Mouse (Mus musculus) urinary bladder, adult 18-20 months (tissue): Measurements from ENCODE around the gene Pigv.

Source experiments
- DNase-seq, 2 experiments: peaks; one replicate each; pipeline ENCODE4 v3.0.0; 2022; ENCODE audit warnings: low spot score in 2 of 2, mixed read lengths in 2 of 2

The Pigv gene

DNA sequence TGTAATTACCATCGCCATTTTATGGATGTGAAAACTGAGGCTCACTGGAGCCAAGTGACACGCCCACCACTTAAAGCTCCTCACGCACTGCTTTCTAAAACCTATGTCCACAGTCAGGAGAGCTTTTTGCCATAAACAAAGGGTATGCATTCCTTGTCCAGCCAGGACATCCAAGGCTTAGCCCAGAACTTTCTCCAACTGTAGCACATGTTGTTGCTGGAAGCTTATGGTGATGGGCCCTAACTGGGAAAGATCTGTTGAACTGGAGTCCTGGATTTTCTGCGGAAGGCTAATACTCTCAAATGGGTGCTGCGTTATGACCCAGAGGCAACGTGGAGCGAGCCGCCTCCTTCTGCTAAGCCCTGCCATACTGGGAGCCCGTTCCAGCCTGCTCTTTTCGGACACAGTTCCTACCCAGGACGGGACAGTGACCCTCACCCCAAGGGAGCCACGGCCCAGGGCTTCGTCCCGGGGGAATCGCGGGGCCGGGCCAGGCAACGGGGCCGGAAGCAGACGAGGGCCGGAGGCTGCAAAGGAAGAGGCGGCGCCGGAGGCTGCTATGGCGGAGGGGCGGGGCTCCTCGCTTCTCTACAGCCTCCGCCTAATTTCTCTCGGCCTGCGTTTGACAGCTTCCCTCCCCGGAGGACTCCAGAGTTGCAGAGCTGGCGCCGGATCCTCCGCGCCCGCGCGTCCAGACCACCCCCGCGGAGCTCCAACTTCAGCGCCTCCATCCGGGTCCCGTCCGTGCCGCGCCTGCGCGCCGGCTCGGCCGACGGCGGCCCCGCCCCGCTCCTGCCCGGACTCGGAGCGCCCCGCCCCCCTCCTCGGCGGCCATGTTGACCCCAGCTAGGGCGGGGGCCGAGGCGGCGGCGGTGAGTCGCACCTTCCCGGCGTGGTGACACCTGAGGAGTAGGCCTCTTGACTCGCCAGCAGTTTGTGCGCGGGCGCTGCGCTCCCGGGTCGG lies at the start of gene Pigv:
Gene Pigv, minus strand, starts transcription at position 767 of the 964 bp plus-strand sequence.
- peak; percentile 89 to 95 for DNase-seq

DNA sequence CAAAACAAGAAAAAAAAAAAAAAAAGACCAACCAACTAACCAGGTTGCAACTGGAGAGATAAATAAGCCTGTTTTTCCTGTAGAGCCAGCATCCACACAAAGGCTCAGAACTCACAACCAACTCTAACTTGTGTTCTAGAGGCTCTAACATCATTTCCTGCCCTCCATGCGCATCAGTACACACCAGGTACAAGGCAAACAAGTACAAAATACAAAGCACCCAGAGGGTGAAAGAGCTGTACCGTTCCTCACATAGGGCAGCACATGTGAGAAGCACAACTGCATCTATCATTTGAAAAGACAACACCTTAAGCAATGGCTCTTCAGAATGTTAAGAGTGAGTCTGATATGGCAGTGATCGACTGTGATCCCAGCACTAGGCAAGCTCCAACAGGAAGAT lies 47.3 kb upstream of the Pigv start:
- DNase-seq = no peak

DNA sequence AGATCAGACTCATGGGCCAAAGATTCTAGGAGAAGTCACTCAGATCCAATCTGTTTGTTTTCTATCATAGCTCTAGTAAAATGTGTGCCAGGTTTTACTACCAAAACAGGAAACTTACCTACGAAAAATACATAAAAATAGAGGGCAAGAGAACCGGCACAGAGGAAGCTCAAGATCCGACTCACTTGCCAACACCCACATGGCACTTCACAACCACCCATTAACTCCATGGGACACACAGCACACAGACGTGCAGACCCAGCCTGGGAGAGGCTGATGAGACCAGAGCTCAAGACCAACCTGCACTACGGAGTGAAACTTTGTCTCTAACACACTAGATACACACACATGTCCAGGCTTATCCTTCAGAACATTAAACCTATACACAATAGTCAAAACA lies 40.3 kb upstream of the Pigv start:
- DNase-seq = no peak

DNA sequence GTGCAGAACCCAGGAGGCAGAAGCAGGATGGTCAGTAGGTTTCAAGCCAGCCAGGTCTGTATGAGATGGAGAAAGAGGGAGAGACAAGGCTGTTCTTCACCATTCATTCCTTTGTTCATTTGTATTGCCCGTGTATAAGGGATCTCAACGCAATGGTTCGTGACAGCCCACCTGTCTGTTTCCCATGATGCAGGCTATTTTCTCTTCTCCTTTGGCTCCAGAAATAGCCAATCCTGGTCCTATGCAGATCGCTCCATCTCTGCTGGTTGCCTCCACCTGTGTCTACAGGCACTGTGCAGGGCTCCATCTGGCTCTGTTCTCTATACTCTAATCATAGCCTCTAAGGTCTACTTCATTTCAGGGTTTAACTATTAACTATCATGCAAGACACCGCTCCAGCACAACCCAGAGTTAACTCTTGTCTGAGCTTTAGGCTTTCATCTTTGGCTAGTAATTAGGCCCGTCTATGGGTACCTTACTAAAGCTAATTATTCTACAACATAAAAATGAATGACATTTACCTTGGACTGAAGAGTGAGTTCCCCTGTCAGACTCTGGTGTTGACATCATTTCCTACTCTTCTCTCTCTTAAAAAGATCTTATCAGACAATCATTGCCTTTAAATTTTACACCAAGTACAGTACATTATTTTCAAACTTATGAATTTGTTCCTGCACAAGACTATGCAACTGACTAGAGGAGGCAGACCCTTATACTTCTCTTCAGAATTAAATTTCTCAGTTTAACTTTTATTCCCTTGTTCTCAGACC lies 39.0 kb upstream of the Pigv start:
- no peak for DNase-seq

- DNase-seq = no peak
Measured at GRCm38 (mm10) chr4:133709395-133709794, 36.9 kb upstream of the Pigv start.

- DNase-seq = no peak
Measured at GRCm38 (mm10) chr4:133707464-133707863, 35.0 kb upstream of the Pigv start.

DNA sequence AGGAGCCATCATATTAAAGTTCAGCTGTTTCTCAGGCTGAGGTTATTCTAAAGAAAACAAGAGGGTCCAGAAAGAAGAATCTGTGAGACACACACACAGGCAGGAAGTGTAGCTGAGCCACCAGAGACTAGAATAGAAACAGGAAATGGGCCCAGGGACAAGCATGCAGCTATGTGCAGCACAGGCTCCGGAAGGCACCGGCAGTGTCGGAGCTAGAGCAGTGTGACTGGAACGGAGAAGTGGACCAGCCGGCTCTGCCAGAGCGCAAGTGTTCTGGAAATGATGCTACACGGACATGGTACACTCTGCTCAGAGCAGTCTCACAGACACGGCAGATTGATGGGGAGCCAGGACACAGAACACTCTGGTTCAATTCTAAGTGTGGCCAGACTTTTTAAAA lies 34.5 kb upstream of the Pigv start:
- DNase-seq = peak; percentile 40 to 56

GRCm38 (mm10) chr4:133705062-133705461 lies 32.6 kb upstream of the Pigv start:
- no peak for DNase-seq

DNA sequence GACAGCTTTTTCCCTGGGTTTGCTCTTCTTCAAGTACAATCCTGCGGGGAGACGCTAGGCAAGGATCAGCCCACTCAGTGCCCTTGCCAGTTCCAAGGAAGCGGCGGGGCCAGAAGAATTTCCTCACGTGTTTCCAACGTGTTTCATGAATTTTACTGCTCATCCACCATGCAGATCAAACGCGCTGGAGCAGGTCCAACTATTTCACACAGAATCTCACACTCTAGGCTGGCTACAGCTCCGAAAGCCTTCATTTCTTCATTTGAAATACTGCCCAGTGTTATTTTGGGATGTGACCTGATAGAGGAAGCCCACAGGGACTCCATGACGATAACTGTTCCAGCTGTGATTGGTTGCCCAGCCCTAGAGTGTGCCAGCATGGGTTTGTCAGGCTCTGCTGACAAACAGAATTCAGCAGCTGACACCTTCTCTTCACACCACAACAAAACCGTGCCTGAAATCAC lies 28.5 kb upstream of the Pigv start:
- DNase-seq = peak in 1 of 2 experiments; percentile 19

GRCm38 (mm10) chr4:133695363-133695762 lies 22.9 kb upstream of the Pigv start:
- DNase-seq = no peak

DNA sequence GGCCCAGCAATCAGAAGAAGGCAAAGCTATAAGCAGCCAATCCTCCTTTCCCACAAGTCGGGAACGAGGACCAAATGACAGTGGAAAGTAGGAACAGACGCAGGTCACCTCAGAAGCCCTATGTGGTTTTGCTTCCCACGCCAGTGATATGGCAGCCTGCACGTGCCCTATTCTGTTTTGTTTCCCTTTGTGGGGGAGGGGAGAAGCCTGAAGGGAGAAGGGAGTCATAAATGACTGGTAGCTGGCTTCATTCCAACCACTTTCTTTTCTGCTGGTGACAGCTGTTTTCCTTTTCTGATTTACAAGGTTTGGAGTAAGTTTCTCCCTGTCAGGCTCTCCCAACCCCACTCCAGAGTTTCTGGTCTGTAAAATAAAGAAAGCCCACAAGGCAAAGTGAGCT lies 17.8 kb upstream of the Pigv start:
- DNase-seq = no peak

- DNase-seq = peak in 1 of 2 experiments; percentile 46
Measured at GRCm38 (mm10) chr4:133688417-133689067, 16.1 kb upstream of the Pigv start.

- DNase-seq = no peak
Measured at GRCm38 (mm10) chr4:133687126-133687525, 14.7 kb upstream of the Pigv start.

DNA sequence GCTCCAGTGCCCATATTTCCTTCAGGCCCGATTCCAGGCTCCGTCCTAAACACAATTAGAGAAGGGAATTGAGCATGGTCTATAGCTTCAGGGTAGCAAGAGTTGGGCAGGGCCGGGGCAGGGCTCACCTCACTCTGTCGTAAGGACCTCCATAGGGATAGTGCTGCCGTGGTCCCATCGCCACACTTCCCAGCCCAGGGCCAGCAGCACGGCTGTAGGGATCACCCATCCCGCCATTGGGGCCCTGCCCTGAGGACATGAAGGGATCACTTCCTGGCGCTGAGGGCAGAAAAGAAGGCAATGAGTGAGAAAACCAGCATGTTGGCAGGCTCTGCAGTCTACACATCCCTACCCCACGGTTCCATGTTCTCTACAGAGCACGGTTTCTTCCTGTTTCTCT lies 14.1 kb upstream of the Pigv start:
- no peak for DNase-seq

- DNase-seq = peak; percentile 12 to 22
Measured at GRCm38 (mm10) chr4:133680206-133680786, 7.8 kb upstream of the Pigv start.

DNA sequence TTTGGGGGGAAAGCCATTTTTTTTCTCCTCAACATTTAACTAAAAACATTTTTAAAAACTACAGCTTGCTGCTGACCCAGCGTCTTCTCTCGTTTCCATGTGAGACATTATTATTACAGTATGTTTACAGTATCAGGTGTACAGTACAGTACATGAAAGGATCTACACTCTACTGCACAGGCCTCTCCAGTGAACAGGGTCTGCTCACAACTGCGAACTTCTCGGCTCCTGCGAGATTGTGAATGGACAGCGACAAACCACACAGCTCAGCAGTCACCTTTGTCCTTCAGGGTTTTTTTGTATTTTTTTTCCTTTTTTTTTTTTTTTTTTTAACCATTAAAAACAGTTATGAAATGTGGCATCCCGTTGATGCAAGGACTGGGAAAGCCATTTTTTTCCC lies 7.2 kb upstream of the Pigv start:
- no peak for DNase-seq

DNA sequence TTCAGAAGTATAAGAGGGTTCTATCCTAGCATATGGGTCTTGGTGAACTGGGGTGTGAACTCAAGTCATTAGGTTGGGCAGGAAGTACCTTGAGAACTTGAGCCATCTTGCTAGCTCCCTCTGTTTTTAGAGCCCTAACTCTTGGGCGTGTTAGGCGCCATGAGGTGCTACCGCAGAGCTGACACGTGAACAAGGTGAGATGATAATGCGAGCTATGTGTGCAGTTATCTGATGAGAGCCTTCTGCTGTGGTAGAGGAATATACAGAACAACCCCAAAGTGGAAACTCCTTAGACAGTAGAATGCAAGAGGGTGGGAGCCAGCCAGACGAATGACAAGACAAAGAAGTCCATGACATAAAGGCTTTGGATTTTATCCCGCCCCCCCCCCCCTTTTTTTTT lies 4.8 kb upstream of the Pigv start:
- DNase-seq = no peak

DNA sequence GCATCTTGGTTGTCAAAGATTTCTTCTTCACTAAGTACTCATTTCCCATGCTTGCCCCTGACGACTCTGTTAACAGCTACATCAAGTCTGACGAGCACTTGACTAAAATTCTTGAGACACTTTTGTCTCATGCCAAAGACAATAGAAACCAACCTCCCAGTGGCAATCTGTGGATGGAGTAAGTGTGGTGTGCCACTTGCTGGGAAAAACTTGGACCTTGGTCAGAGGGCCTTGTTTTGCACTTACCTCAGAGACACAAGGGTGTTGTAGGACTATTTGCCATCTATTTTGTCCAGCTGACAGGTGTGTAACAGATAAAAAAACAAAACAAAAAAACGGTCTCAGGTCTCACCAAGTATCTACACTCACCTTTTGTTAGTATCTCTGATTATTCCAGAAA lies 3.7 kb upstream of the Pigv start:
- no peak for DNase-seq

DNA sequence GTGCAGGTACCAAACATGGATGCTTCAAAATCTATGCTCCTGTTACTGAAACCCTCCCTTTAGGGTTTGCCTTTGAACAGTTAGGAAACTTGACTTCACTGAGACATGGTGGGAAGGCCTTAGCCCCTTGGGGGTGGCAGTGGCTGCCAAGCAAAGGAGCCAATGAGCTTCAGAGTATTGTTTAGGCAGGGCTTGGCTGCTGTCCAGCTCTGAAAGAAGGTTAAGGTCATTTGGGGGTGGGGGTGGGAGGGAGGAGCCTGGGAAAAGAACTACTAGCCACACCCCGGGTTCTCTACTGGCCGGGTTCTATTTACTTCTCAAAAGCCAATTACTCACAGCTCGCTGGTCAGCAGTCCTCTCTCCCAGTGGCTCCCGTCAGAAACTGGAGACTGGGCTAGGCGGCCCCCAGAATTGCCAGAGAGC lies 3.2 kb upstream of the Pigv start:
- DNase-seq = peak in 1 of 2 experiments; percentile 18

DNA sequence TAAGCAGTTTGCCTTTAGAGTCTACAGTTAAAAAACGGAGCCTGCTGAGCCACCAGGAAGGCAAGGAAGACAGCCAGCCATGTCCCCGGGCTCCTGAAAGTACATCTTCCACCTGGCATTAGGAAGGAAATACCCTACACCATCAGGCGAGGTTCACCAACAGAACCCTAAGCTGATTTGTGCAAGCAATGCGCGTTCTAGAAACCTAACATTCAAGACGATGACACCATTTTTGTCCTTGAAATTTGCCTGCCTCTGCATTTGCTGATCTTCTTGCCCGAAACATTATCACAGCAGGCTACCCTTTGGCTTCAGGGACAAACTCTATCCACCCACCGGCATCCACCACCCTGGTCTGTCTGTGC lies 1.9 kb upstream of the Pigv start:
- DNase-seq = no peak

DNA sequence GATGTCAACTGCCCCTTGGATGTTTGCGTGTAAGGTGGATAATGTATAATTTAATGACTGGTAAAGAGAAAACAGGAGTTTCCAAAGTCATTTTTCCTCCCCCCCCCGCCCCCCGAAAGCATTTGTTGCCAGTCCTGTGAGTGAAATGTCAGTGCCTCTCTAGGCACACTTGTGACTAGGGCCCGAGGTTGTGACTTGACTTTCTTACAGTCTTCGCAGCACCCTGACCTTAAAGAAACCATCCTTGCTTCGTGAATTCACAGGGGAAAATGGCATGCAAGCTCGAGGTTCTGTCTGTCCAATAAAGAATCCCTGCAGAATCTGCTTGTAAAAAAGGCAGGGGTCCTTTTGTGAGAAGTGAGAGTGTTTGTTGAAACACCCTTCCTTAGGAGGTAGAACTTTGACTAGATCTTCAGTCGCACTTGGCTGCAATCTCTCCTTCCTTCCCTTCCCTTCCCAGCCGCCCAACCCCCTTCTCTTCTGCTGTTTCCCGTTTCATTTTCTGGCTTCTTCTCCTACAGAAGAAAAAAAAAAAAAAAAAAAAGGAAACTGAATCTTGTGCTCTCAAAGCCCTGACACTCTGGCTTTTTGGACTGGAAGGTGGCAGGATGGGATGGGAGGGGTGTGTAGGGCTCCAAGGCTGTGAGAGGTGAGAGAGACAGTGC lies 1.4 kb upstream of the Pigv start:
- DNase-seq = no peak
